Mouse (Mus musculus) embryonic facial prominence, embryonic 11.5 days (tissue): ENCODE data around the gene Ttbk2. TPM values are rescaled to one million over a fixed set of nuclear protein-coding genes. Genes with fewer than 3 reads are reported as not detected.

Experiments
- polyA plus RNA-seq: library from polyadenylated mRNA; unstranded; fragments of >200 nt; fragmentation: Nextera tagmentation; extraction: Ambion mirVana; gene quantifications from 2 replicates; pipeline ENCODE4 v1.2.1, GENCODE M21; 2014

Ttbk2 gene
- polyA plus RNA-seq, 1 experiment from 2014 or later: 5.5 TPM

Other genes starting within 250 kb of the Ttbk2 start
- 33.3 and 33.8 TPM in 2 replicates for gene Haus2, start 241.2 kb downstream of the Ttbk2 start, polyA plus RNA-seq
- gene Lrrc57, start 241.1 kb downstream of the Ttbk2 start, polyA plus RNA-seq: 26.0 and 27.0 TPM in 2 replicates
- gene Stard9, start 221.5 kb downstream of the Ttbk2 start, polyA plus RNA-seq: 3.4 and 3.7 TPM in 2 replicates
- gene Cdan1, start 476 bp downstream of the Ttbk2 start, polyA plus RNA-seq: 6.8 and 7.5 TPM in 2 replicates
- 17.9 and 24.0 TPM in 2 replicates for gene Ubr1, start 120.1 kb upstream of the Ttbk2 start, polyA plus RNA-seq
- 2.1 and 2.8 TPM in 2 replicates for gene Tmem62, start 126.4 kb upstream of the Ttbk2 start, polyA plus RNA-seq
- 33.3 and 40.9 TPM in 2 replicates for gene Ccndbp1, start 157.8 kb upstream of the Ttbk2 start, polyA plus RNA-seq
- 6.5 and 6.7 TPM in 2 replicates for gene Epb42, start 186.5 kb upstream of the Ttbk2 start, polyA plus RNA-seq
- not detected in 2 replicates for gene Tgm5, start 235.2 kb upstream of the Ttbk2 start, polyA plus RNA-seq